Mouse (Mus musculus) liver, embryonic 14.5 days (tissue): Measurements from ENCODE around the gene Gramd1b.

Experiments
- CTCF ChIP-seq: IDR thresholded peaks from 2 replicates; pipeline ENCODE4 v1.5.1; 2016; ENCODE audit warnings: antibody characterized with exemption, low read depth, control low read depth
- EP300 ChIP-seq: IDR thresholded peaks from 2 replicates; pipeline ENCODE4 v1.6.1; 2016; ENCODE audit warnings: antibody characterized with exemption, low read depth

- TF ChIP-seq EP300 (no peak), CTCF (no peak)
Observed at GRCm38 (mm10) chr9:40409071-40409470, 122.1 kb downstream of the Gramd1b start.
